Mouse (Mus musculus) natural killer cell, adult 2 months (primary cell): ENCODE data around the gene Obsl1.
A peak's percentile ranks its signal among the peaks of the same experiment; 100 is the strongest.

Source experiments
- DNase-seq, 2 experiments: peaks; one replicate each; pipeline ENCODE4 v3.0.0; 2022; ENCODE audit warnings: low spot score in 2 of 2

Obsl1 gene

GRCm38 (mm10) chr1:75456746-75457564, 49.3 kb downstream of the Obsl1 start:
- no peak for DNase-seq

GRCm38 (mm10) chr1:75455948-75456347, 50.3 kb downstream of the Obsl1 start:
- no peak for DNase-seq

- DNase-seq = no peak
Observed at GRCm38 (mm10) chr1:75455433-75455832, 50.8 kb downstream of the Obsl1 start.

DNA sequence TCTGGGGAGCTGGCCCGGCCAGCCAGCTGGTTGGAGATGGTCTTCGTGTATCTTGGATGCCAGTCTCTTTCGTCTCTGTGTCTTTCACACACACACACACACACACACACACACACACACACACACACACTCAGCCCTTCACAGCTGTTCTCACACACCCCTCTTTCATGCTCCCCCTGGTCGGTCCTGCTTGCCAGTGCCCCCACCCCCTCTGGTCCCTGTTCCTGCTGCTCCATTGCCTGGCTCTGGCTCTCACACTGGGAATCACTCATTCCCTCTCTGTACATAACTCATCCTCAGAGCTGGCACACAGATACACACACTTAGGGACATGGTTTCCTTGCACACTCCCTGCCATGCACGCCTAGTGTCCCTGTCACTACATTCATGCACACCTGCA, 54.4 kb downstream of the Obsl1 start:
- no peak for DNase-seq

GRCm38 (mm10) chr1:75450314-75451005, 55.8 kb downstream of the Obsl1 start, which contains the start of gene Asic4:
Gene Asic4, plus strand, starts transcription at chr1:75450436.
- no peak for DNase-seq

DNA sequence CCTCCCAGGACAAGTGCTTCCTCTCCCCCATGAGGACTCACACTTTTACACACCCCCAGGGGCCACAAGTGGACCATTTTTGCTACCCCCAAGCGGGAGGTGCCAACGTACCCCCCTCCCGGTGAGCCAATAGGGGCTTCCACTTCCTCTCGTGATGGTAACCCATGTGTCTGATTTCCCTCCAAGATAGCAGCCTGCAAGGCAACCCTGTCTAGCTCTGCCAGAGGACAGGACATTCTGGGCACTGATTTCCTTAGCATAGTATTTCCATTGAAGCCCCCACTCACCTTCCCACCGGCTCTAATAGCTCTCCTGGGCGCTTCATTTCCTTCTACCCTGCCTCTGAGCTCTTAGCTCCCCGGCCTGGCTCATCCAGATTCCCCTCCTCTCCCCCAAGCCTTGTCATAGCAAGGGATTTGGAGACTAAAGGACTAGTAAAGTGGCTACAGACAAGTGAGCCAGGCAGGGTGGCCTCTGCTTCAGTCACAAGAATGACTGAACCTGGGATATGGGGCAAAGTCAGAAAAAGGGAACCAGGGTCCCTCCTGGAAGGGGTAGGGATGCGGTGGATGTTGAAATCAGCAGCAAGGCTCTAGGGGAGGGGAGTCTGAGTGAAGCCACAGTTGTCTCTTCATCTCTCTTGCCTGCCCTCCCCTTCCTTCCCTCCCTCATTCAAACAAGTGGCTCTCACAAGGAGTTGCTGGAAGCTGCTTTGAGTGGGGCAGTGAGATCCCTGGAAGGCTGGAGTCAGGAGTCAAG, 56.7 kb downstream of the Obsl1 start:
- no peak for DNase-seq

DNA sequence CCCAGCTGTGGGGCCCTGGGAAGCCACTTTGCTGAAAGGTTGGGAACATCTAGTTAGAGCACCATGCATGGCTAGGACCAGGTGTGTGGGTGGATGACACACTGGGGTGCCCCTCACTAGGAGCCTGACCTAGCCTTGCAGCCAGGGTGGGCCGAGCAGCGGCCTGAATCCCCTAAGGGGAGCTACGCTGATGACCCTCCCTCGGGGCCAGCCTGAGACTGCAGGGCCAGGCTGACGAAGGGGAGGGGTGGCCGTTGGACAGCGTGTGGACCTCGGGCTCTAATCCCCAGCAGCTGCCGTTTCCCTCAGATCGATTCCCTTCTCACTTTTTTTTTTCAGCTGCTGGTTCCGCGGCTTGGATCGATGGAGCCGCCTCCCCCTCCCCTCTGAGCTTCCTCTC, 57.3 kb downstream of the Obsl1 start:
- no peak for DNase-seq

DNA sequence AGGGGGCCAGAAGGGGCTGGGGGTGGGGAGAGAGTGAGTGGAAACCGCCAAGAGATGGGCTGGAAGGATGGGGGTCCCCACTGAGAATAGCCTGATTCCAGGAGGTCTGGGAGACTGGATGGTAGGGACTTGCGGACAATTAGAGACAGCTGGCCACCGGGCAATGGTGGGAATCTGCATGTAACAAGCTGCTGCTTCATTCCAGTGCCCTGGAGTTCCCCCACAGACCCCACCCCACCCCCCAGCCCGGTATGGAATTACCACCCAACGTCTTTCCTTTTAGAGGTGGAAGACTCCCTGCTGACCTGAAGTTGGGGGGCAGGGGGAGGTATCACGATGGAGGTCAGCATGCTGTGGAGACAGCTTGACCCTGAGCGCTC, 58.2 kb downstream of the Obsl1 start:
- no peak for DNase-seq

DNA sequence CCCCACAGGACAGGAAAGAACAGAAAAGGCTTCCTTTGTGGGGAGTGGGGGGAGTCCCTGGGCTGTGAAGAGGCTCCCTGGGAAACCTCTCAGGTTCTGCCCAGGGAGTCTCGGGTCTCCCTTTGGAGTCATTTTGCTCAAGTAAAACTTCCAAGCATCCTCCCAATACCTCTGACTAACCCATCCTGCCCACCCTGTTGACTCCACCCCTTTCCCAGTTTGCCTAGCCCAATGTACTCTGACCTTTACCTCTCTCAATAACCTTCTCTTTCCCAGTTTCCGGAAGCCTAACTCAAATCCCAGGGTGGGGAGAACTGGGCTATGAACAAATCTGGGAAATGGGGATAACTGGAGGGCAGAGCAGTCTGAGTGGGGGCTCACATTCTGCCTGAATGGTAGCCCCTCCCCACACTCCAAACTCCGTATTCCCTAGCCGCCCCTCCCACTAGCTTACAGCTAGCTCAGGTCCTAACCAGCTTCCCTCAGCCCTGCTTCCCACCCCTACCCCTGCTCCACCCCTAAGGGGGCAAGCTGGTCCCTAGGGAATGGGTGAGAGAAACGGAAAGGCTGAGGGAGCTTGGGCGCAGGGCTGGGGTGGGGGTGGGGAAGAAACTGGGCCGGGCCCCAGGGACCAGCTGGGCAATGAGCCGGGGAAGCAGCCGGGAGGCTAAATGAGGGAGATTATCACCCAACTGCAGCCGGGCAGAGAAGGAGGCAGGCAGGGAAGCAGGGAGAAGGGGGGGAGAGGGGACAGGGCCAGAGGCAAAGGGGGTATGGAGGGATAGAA, 58.8 kb downstream of the Obsl1 start:
- DNase-seq = no peak

GRCm38 (mm10) chr1:75446656-75447055, 59.6 kb downstream of the Obsl1 start:
- DNase-seq = no peak

GRCm38 (mm10) chr1:75445751-75446611, 60.3 kb downstream of the Obsl1 start:
- DNase-seq = peak; percentile 56 to 72

DNA sequence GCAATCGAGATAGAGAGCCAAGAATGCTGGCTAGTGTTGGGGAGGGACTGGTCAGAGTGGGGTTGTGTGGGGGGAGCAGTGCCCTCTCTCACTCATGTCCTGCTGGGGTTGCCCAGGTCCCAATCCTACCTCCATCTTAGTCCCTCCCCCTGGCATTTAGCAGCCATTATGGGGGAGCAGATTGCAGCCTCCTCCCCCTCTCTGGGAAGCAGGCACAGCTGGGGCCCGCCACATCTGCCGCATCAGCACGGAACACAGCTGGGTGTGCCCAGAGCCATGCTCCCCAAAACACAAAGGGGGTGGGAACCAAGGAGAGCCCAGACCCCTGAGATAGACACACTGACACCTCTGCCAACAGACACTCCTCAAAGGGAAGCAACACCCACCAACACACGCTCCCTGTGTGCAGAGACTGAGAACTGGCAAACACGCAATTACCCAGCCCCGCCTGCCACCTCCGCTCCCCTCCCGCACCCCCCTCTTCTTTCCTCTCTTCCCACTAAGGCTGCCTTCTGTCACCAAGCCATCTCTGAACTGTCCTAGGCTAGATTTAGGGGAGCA, 61.0 kb downstream of the Obsl1 start:
- no peak for DNase-seq

DNA sequence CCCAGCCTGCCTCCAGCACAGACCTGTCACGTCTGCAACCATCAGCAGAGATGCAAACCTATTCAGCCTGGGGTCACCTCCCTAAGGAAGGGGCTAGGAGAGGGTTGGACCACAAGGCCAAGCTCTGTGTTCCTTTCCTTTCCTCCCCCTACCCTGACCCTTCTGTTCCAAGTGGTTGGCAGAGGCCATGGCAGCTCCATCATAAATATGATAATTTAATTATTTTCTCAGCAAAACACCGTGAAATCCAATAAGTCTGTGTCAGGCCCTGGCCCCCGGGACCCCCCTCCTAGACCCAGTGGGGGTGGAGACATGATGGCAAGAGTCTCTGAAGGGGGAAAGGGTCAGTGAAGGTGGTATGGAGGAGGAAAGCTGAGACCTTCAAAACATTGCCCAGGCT, 62.0 kb downstream of the Obsl1 start:
- DNase-seq = no peak

DNA sequence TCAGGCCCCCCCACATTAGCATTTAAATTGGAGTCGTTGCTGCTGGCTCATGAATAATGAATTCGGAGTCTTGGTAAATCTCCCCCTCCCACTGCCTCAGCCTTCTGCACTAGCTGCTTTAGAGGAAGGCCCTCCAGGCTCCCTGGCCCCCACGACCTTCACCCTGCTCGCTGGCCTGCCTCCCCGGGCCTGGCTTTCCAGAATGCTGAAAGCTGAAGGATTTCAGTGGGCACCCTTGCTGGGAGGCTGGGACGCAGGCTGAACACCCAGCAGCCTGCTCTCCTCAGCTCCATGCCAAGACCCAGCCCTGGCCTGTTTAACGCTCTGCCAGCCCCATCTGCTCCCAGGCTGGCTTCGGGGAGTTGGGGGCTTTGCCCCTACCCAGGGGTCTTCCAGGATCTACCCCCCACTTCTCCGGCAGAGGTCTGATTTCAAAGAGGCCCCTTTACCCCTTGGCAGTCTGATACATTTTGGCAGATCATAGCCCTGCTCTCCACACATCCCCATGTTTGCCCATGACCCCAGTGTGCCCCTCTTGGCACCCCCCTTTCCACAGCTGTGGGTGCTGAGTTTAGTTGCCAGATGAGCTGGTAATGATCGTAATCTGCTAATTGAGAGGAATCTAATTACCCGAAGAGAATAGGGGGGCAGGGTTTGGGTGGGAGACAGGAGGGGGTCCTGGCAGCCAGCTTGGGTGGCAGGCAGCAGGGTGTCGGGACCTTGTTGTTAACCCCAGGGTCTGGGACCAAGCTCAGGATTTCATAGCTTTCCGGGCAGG, 62.8 kb downstream of the Obsl1 start:
- no peak for DNase-seq

- DNase-seq = no peak
Observed at GRCm38 (mm10) chr1:75442811-75443210, 63.4 kb downstream of the Obsl1 start.

DNA sequence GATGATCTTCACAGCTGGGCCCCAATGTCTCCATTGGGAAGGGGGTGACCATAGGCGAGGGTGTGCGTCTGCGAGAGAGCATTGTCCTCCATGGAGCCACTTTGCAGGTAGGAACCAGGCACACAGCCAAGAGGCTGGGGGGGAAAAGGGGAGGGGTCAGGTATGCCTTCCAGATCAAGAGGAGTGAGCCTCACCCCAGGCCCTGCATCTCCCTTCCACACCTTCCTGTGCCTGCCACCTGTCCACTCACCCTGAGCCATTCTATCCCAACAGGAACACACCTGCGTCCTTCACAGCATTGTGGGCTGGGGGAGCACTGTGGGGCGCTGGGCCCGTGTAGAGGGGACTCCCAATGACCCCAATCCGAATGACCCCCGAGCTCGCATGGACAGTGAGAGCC, 64.1 kb downstream of the Obsl1 start:
- no peak for DNase-seq

DNA sequence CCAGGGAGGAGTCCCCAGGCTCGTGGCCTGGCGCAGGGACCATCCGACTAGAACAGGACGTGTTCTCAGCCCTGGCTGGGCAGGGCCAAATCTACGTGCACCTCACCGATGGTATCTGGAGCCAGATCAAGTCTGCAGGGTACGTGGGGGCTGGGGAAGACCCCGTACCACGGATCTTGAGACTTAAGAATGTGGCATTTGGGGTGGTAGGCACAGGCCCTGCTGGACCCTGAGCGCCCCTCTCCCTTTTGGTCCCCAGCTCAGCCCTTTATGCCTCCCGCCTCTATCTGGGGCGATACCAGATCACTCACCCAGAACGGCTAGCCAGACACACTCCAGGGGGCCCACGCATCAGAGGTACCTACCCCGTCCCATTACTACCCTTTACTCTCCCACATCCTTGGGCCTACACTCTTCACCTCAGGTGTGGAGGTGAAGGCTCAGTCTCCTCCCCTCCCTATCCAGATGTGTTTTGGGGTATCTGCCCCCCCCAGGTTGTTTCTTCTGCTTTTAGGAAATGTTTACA, 64.7 kb downstream of the Obsl1 start:
- no peak for DNase-seq

DNA sequence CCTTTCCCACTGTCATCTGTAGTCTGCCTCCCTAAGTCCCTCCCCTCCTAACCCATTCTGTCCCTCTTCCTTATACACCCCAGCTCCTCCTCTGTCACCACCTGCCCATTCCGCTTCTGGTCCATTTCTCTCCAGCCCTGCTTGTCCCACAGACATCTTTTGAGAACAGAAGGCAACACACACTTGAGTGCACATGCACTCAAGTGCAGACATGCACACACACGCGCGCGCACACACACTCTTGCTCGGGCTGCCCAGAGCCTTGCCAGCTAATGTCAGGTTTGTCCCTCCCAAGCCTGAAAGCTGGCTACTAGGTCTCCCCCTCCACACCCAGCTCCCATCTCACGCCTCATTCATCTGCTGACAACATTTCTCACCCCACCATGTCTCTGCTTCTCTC, 65.6 kb downstream of the Obsl1 start:
- no peak for DNase-seq

DNA sequence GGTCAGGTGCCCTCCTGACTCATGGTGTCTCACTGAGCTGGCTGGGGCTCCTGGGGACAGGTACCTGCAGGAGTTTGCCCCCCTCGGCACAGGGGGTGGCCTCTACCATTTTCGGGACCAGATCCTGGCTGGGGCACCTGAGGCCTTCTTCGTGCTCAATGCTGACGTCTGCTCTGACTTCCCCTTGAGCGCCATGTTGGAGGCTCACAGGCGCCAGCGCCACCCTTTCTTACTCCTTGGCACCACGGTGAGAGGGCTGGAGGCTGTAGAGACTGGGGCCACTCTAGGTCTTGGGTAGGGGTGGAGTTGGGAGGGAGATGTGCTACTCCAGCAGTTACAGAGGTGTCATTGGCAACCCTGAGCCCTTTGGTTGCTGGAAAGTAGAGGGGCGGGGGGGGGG, 67.5 kb downstream of the Obsl1 start:
- DNase-seq = no peak
